Mouse (Mus musculus) CH12.LX (cell line): ENCODE results near the gene Zfp202.
A peak's percentile ranks its signal among the peaks of the same experiment; 100 is the strongest.

Experiments
- CTCF ChIP-seq, 2 experiments: IDR thresholded peaks in 1 of 2; conservative IDR thresholded peaks in 1 of 2; 2 replicates each; pipeline ENCODE4 v1.5.1; 2011 to 2012; ENCODE audit warnings: low read depth in 2 of 2, low read length in 2 of 2, improper control_type of control experiment in 1 of 2, inconsistent platforms in 1 of 2, mild to moderate bottlenecking in 1 of 2, moderate library complexity in 1 of 2
- E2F4 ChIP-seq: IDR thresholded peaks from 2 replicates; pipeline ENCODE4 v1.6.1; 2011; ENCODE audit warnings: low read depth, low read length, improper control_type of control experiment; ENCODE audit not compliant: insufficient replicate concordance
- EP300 ChIP-seq: IDR thresholded peaks from 2 replicates; pipeline ENCODE4 v1.6.1; 2011; ENCODE audit warnings: low read length, improper control_type of control experiment
- HCFC1 ChIP-seq: IDR thresholded peaks from 2 replicates; pipeline ENCODE4 v1.6.1; 2012; ENCODE audit warnings: low read depth, mild to moderate bottlenecking, inconsistent platforms, low read length, improper control_type of control experiment
- MAFK ChIP-seq: IDR thresholded peaks from 2 replicates; pipeline ENCODE4 v1.6.1; 2011; ENCODE audit warnings: low read length, improper control_type of control experiment; ENCODE audit not compliant: insufficient replicate concordance
- MYC ChIP-seq: IDR thresholded peaks from 2 replicates; pipeline ENCODE4 v1.6.1; 2011; ENCODE audit warnings: low read depth, mild to moderate bottlenecking, improper control_type of control experiment, low read length
- POLR2A ChIP-seq: IDR thresholded peaks from 2 replicates; pipeline ENCODE4 v1.6.1; 2011; ENCODE audit warnings: low read depth, mild to moderate bottlenecking, improper control_type of control experiment, low read length
- POLR2AphosphoS2 ChIP-seq: IDR thresholded peaks from 2 replicates; pipeline ENCODE4 v1.6.1; 2011; ENCODE audit warnings: low read depth, low read length, improper control_type of control experiment
- RCOR1 ChIP-seq: conservative IDR thresholded peaks from 2 replicates; pipeline ENCODE4 v1.6.1; 2012; ENCODE audit warnings: low read depth, mild to moderate bottlenecking, inconsistent platforms, low read length, improper control_type of control experiment
- UBTF ChIP-seq: IDR thresholded peaks from 2 replicates; pipeline ENCODE4 v1.6.1; 2012; ENCODE audit warnings: low read depth, mild to moderate bottlenecking, inconsistent platforms, low read length, improper control_type of control experiment, moderate library complexity
- ZC3H11A ChIP-seq: IDR thresholded peaks from 2 replicates; pipeline ENCODE4 v1.6.1; 2012; ENCODE audit warnings: low read depth, mild to moderate bottlenecking, inconsistent platforms, low read length, improper control_type of control experiment
- ZNF384 ChIP-seq: IDR thresholded peaks from 2 replicates; pipeline ENCODE4 v1.6.1; 2012; ENCODE audit warnings: low read depth, low read length, improper control_type of control experiment, inconsistent platforms

DNA sequence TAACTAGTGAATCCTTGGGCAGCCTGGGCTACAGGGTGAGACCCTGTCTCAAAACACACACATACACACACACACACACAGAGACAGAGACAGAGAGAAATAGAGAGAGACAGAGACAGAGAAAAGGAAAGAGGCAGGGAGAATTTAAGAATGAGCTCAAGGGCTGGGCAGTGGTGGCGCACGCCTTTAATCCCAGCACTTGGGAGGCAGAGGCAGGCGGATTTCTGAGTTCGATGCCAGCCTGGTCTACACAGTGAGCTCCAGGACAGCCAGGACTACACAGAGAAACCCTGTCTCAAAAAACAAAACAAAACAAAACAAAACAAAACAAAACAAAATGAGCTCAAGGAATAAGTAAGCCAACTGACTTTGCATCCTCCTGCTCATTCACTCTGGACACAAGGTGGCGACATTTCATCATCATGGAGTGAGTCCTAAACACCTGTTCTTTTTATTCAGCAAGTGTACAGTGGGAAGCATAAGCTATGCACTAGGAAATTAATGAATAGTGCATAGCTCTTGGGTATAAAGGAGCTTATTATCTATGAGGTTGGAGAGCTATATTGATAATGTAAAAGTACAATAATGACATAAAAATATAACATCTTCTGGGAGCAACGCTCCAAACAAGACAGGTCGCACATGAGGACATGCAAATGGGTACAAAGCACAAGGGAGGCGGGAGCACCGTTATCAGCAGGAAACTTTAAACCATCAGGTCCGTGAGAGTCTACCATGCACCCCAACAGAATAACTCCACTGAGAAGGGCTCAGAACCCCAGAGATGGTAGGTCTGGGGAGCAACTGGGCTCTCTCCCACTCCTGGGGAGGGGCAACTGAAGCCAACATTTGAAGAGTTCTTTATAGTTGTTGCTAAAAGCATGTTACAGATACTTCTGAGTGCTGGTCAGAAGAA lies 36.0 kb downstream of the Zfp202 start:
- TF ChIP-seq POLR2A (no peak), ZC3H11A (peak; percentile 38), EP300 (no peak), MAFK (no peak), MYC (no peak), CTCF (conservative IDR thresholded peaks at IDR 0.05 in 1 of 2, IDR thresholded peaks at IDR 0.05 in 1 of 2; ENCODE audit: low read depth in 2 of 2, low read length in 2 of 2) (peak; percentile 75 to 88), POLR2AphosphoS2 (no peak), HCFC1 (no peak), RCOR1 (no peak), UBTF (no peak), ZNF384 (no peak), E2F4 (no peak)
